Mouse (Mus musculus) erythroblast, embryonic 14.5 days (primary cell): ENCODE results near the gene Pcna. TPM values are rescaled to one million over a fixed set of nuclear protein-coding genes. Genes with fewer than 3 reads are reported as not detected.
A peak's percentile ranks its signal among the peaks of the same experiment; 100 is the strongest.

Experiments used
- H3K27me3 ChIP-seq: 2 replicates; pipeline ENCODE4 v1.6.1; 2012; ENCODE audit warnings: inconsistent platforms; ENCODE audit not compliant: control insufficient read depth
- H3K36me3 ChIP-seq: 2 replicates; pipeline ENCODE4 v1.6.1; 2012; ENCODE audit warnings: mild to moderate bottlenecking, inconsistent platforms; ENCODE audit not compliant: control insufficient read depth
- H3K4me1 ChIP-seq: 2 replicates; pipeline ENCODE4 v1.6.1; 2012; ENCODE audit warnings: inconsistent platforms; ENCODE audit not compliant: control insufficient read depth
- H3K4me3 ChIP-seq: replicated peaks from 2 replicates; pipeline ENCODE3; 2012; ENCODE audit warnings: moderate library complexity, mild to moderate bottlenecking, inconsistent platforms
- H3K9me3 ChIP-seq: 2 replicates; pipeline ENCODE4 v1.6.1; 2012; ENCODE audit warnings: low read length, inconsistent platforms, mixed read lengths; ENCODE audit not compliant: control insufficient read depth
- GATA1 ChIP-seq: IDR thresholded peaks from 2 replicates; pipeline ENCODE4 v1.6.1; 2012; ENCODE audit warnings: low read length, inconsistent platforms, mixed read lengths
- TAL1 ChIP-seq: IDR thresholded peaks from 3 replicates; pipeline ENCODE4 v1.6.1; 2012; ENCODE audit warnings: low read length, inconsistent platforms, mixed read lengths
- polyA plus RNA-seq: library from polyadenylated mRNA; stranded (reverse); fragments of >175 nt; gene quantifications from 2 replicates; pipeline ENCODE4 v1.2.3, GENCODE M21; 2012

Pcna gene
- polyA plus RNA-seq, 1 experiment: 11.3 TPM

DNA sequence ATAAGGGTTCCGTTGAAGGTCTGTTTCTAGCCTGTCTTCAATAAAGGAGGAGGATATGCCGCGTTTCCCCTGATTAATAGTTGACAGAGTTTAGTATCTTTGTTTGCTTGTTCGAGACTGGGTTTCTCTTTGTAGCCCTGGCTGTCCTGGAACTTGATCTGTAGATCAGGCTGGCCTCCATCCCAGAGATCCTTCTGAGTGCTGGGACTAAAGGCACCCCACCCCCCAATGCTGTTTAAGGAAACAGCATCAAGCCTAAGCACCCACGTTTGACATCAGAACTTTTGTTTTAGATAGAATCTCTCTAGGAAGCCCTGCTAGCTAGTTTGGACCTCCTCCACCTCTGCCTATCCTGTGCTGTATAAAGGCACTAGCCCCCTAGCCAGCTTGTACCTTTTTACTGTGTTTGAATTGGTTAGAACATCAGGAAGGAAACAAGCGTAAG, 11.2 kb upstream of the Pcna start:
- no peaks in the 10 kb centered on the region for H3K27me3 ChIP-seq
- no peaks in the 10 kb centered on the region for H3K9me3 ChIP-seq
- H3K4me3 ChIP-seq: peak overlapping the region; percentile 97
- H3K36me3 ChIP-seq: peaks cover 12% of the 10 kb centered on the region
- TF ChIP-seq TAL1: no peak
- TF ChIP-seq GATA1: no peak
- H3K4me1 ChIP-seq: peaks cover 50% of the 10 kb centered on the region

GRCm38 (mm10) chr2:132263421-132264265, 10.5 kb upstream of the Pcna start:
- TF ChIP-seq TAL1 (no peak), GATA1 (no peak)
- H3K9me3 ChIP-seq: no peaks in the 10 kb centered on the region
- no peaks in the 10 kb centered on the region for H3K27me3 ChIP-seq
- peaks cover 14% of the 10 kb centered on the region for H3K36me3 ChIP-seq
- H3K4me3 ChIP-seq: peak overlapping the region; percentile 97
- H3K4me1 ChIP-seq: peaks cover 44% of the 10 kb centered on the region

GRCm38 (mm10) chr2:132262879-132263398, 9.8 kb upstream of the Pcna start, which contains the start of gene Cds2:
TSS of gene Cds2 (plus strand) at chr2:132263148.
- peaks cover 41% of the 10 kb centered on the region for H3K4me1 ChIP-seq
- peaks cover 14% of the 10 kb centered on the region for H3K36me3 ChIP-seq
- H3K27me3 ChIP-seq: no peaks in the 10 kb centered on the region
- no peak for TF ChIP-seq TAL1
- no peak for TF ChIP-seq GATA1
- peak within 1 kb of the TSS; percentile 97 for H3K4me3 ChIP-seq
- no peaks in the 10 kb centered on the region for H3K9me3 ChIP-seq

DNA sequence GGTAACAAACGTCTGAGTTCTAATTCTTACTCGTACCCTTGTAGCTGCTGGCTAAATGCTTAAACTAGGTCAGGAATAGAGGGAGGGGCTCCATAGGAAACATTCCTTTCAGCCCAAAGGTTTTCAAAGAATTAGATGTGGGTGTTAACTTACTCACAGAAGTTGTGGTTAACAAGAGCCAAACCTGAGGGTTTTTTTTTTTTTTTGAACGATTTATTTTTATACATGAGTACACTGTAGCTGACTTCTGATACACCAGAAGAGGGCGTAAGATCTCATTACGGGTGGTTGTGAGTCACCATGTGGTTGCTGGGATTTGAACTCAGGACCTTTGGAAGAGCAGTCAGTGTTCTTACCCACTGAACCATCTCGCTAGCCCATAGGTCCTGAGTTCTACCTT, 9.1 kb upstream of the Pcna start:
- H3K4me3 ChIP-seq: peak overlapping the region; percentile 97
- peaks cover 15% of the 10 kb centered on the region for H3K36me3 ChIP-seq
- no peaks in the 10 kb centered on the region for H3K9me3 ChIP-seq
- H3K4me1 ChIP-seq: peaks cover 43% of the 10 kb centered on the region
- H3K27me3 ChIP-seq: no peaks in the 10 kb centered on the region
- TF ChIP-seq GATA1 (no peak), TAL1 (no peak)

- Histone ChIP-seq H3K4me3 (no peak overlapping the region), H3K4me1 (peaks cover 46% of the 10 kb centered on the region), H3K9me3 (no peaks in the 10 kb centered on the region), H3K27me3 (no peaks in the 10 kb centered on the region), H3K36me3 (peaks cover 23% of the 10 kb centered on the region)
- TF ChIP-seq TAL1 (no peak), GATA1 (no peak)
Observed at GRCm38 (mm10) chr2:132260601-132261000, 7.5 kb upstream of the Pcna start.

DNA sequence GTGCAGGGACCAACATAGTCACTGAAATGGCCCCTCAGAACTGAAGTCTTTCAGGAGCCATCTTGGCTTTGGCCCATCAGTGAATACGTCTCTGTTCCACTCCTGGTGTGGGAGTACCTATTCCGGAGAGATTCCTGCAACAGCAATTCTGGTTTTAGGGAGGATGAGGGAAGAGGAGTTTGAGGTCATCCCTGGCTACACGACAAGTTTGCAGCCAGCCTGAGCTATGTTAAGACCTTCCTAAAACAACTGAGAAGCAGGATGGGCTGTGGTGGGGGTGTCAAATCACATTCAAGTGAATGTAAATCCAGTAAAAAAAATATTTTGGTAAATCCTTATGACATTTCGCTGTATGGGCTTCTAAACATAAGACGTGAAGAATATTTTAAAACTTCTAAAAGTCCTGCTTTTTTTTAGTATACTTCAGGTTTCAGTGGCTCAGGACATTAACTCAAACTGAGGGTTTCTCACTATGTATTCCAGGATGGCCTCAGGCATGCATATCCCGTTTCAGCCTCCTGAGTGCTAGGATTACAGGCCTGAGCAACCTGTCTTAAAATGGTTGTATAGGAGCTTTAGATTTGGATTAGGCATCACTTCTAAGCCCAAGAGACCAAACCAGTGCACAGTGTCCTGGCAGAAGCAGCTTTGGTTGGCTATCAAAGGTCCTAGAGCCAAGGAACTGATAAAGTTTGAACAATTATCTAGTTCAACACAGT, 4.4 kb upstream of the Pcna start:
- H3K4me3 ChIP-seq: no peak overlapping the region
- TF ChIP-seq TAL1 (no peak), GATA1 (no peak)
- H3K27me3 ChIP-seq: no peaks in the 10 kb centered on the region
- peaks cover 34% of the 10 kb centered on the region for H3K4me1 ChIP-seq
- peaks cover 29% of the 10 kb centered on the region for H3K36me3 ChIP-seq
- no peaks in the 10 kb centered on the region for H3K9me3 ChIP-seq

DNA sequence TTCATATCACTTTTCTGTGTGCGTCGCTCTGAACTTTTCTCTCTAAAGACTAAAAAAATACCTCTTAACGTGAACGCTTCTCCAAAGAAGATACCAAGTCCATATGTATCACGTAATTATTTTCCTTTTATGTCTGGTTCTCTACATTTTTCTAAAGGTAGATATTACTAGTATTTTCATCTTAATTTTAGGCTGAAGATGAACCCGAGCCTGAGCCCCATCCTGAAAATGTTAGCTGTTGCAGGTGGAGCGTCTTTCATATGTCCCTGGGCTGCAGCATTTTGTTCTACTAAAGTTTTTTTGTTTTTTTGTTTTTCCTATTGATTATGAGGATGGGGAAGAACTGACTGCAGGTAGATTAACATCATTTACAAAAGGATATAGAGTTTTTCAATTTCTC, 489 bp upstream of the Pcna start:
- Histone ChIP-seq H3K9me3 (no peaks in the 10 kb centered on the region), H3K4me3 (peak overlapping the region; percentile 68), H3K27me3 (no peaks in the 10 kb centered on the region), H3K36me3 (peaks cover 54% of the 10 kb centered on the region), H3K4me1 (peaks cover 40% of the 10 kb centered on the region)
- TF ChIP-seq GATA1 (no peak), TAL1 (no peak)

- peaks cover 66% of the 10 kb centered on the region for H3K36me3 ChIP-seq
- H3K4me3 ChIP-seq: peak overlapping the region; percentile 93
- H3K27me3 ChIP-seq: no peaks in the 10 kb centered on the region
- no peaks in the 10 kb centered on the region for H3K9me3 ChIP-seq
- TF ChIP-seq GATA1 (no peak), TAL1 (no peak)
- H3K4me1 ChIP-seq: peaks cover 54% of the 10 kb centered on the region
Observed at GRCm38 (mm10) chr2:132251911-132252310, 1.2 kb downstream of the Pcna start.
